Mouse (Mus musculus): ENCODE data around the gene Esr2. TPM values are rescaled to one million over a fixed set of nuclear protein-coding genes. Genes with fewer than 3 reads are reported as not detected.

Esr2 gene
- polyA plus RNA-seq, 1 experiment from 2014 or later: 0.34 TPM

DNA sequence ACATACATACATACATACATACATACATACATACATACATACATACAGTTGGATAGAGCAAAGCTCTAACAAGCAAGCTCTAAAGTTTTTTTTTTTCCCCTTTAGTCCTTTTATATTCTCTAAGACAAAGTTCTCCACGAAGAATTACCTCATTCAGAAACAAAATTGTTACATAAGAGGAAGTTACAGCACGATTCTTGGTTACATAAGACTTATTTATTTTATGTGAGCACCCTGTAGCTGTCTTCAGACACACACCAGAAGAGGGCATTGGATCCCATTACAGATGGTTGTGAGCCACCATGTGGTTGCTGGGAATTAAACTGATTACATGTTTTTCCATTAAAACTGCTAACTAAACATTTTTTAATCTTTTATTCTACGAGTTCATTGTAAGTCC is 17.5 kb upstream of the Esr2 start:
- Histone ChIP-seq H3K4me2 (ENCODE audit: low read length) (no peak overlapping the region), H3K36me3 (ENCODE audit: control insufficient read depth, insufficient read depth, low read length) (no peaks in the 10 kb centered on the region), H3K9ac (ENCODE audit: low read depth, low read length) (no peak overlapping the region), H3K9me3 (ENCODE audit: control insufficient read depth, low read length) (no peaks in the 10 kb centered on the region), H3K27ac (ENCODE audit: low read depth, low read length) (no peak overlapping the region), H3K4me3 (ENCODE audit: low read length) (no peak overlapping the region), H3K27me3 (replicated peaks; ENCODE audit: control insufficient read depth, insufficient read depth, low read length) (no peaks in the 10 kb centered on the region), H3K4me1 (ENCODE audit: control insufficient read depth, insufficient read depth, low read depth, low read length) (peaks cover 2% of the 10 kb centered on the region)
- ATAC-seq: no peak
- WGBS: 71% methylated on average over 3 of the region's 3 CpGs

DNA sequence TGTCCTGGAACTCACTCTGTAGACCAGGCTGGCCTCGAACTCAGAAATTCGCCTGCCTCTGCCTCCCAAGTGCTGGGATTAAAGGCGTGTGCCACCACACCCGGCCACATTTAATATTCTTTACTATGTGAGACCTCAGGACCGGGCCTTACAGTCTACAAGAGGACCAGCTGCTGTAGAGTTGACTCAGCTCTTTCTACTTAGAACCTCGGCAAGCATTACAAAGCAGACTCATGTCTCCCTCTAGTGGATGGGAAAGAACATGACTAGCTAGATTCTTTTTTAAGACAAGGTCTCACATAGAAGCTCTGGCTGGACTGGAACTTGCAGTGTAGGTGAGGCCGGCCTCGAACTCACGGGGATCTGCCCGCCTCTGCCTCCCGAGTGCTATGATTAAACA is 13.9 kb upstream of the Esr2 start:
- Histone ChIP-seq H3K4me3 (ENCODE audit: low read length) (no peak overlapping the region), H3K9ac (ENCODE audit: low read depth, low read length) (no peak overlapping the region), H3K9me3 (ENCODE audit: control insufficient read depth, low read length) (no peaks in the 10 kb centered on the region), H3K36me3 (ENCODE audit: control insufficient read depth, insufficient read depth, low read length) (no peaks in the 10 kb centered on the region), H3K27ac (ENCODE audit: low read depth, low read length) (no peak overlapping the region), H3K27me3 (replicated peaks; ENCODE audit: control insufficient read depth, insufficient read depth, low read length) (no peaks in the 10 kb centered on the region), H3K4me1 (ENCODE audit: control insufficient read depth, insufficient read depth, low read depth, low read length) (no peaks in the 10 kb centered on the region; the same call in 1 of the 2 replicates), H3K4me2 (ENCODE audit: low read length) (no peak overlapping the region)
- WGBS: 52% methylated on average over 11 of the region's 11 CpGs
- ATAC-seq: no peak

GRCm38 (mm10) chr12:76187849-76188248 is 10.8 kb upstream of the Esr2 start:
- 44% methylated on average over 8 of the region's 8 CpGs for WGBS
- no peak for ATAC-seq
- no peaks in the 10 kb centered on the region for H3K36me3 ChIP-seq (ENCODE audit: control insufficient read depth, insufficient read depth, low read length)
- H3K9me3 ChIP-seq (ENCODE audit: control insufficient read depth, low read length): no peaks in the 10 kb centered on the region
- no peak overlapping the region for H3K4me3 ChIP-seq (ENCODE audit: low read length)
- H3K27me3 ChIP-seq (replicated peaks; ENCODE audit: control insufficient read depth, insufficient read depth, low read length): no peaks in the 10 kb centered on the region
- H3K4me1 ChIP-seq (ENCODE audit: control insufficient read depth, insufficient read depth, low read depth, low read length): no peaks in the 10 kb centered on the region
- no peak overlapping the region for H3K27ac ChIP-seq (ENCODE audit: low read depth, low read length)
- no peak overlapping the region for H3K9ac ChIP-seq (ENCODE audit: low read depth, low read length)
- H3K4me2 ChIP-seq (ENCODE audit: low read length): no peak overlapping the region

DNA sequence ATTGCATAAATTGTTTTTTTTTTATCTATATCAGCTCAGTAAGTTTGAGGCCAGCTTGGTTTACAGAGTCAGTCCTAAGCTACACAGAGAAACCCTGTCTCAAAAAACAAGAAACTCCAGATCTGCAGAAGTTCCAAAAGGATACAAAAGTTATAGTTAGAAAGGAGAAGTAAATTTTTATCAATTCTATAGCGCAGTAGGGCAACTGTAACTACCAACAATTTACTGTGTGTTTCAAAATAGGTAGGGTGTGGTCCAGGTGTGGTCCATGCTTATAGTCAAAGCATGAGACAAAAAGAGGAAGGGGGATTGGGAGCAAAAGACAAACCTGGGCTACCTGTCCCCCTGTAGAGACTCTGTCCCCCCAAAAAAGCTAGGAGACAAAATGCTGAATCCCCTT is 9.4 kb upstream of the Esr2 start:
- H3K27ac ChIP-seq (ENCODE audit: low read depth, low read length): no peak overlapping the region
- 95% methylated on average over 1 of the region's 1 CpGs for WGBS
- H3K9ac ChIP-seq (ENCODE audit: low read depth, low read length): no peak overlapping the region
- no peak for ATAC-seq
- H3K36me3 ChIP-seq (ENCODE audit: control insufficient read depth, insufficient read depth, low read length): no peaks in the 10 kb centered on the region
- H3K27me3 ChIP-seq (replicated peaks; ENCODE audit: control insufficient read depth, insufficient read depth, low read length): no peaks in the 10 kb centered on the region
- H3K9me3 ChIP-seq (ENCODE audit: control insufficient read depth, low read length): no peaks in the 10 kb centered on the region
- H3K4me2 ChIP-seq (ENCODE audit: low read length): no peak overlapping the region
- H3K4me3 ChIP-seq (ENCODE audit: low read length): no peak overlapping the region
- no peaks in the 10 kb centered on the region for H3K4me1 ChIP-seq (ENCODE audit: control insufficient read depth, insufficient read depth, low read depth, low read length)

- Histone ChIP-seq H3K27ac (ENCODE audit: low read depth, low read length) (no peak overlapping the region), H3K9ac (ENCODE audit: low read depth, low read length) (no peak overlapping the region), H3K36me3 (ENCODE audit: control insufficient read depth, insufficient read depth, low read length) (no peaks in the 10 kb centered on the region), H3K4me2 (ENCODE audit: low read length) (no peak overlapping the region), H3K4me3 (ENCODE audit: low read length) (no peak overlapping the region), H3K4me1 (ENCODE audit: control insufficient read depth, insufficient read depth, low read depth, low read length) (no peaks in the 10 kb centered on the region), H3K27me3 (replicated peaks; ENCODE audit: control insufficient read depth, insufficient read depth, low read length) (no peaks in the 10 kb centered on the region), H3K9me3 (ENCODE audit: control insufficient read depth, low read length) (no peaks in the 10 kb centered on the region)
- ATAC-seq: no peak
- WGBS: 81% methylated on average over 10 of the region's 10 CpGs
Observed at GRCm38 (mm10) chr12:76185167-76185816, 8.2 kb upstream of the Esr2 start.

DNA sequence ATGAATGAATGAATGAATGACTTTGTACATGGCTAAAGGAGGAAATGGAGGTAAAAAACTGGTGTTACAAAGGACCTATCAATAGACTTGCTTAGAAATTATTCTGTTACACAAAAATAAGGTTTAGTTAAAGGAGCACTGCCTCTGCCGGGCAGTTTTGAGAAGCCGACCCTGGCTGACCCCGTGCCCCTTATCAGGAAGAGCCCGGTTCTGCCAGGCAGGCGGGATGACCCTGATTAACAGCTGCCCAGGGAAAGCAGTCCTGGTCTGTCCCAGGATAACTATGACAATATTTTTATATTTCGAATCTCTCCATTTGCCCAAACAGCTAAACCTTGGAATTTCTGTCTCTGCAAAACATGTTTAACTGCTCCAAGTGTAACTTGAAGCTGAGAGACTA is 7.2 kb upstream of the Esr2 start:
- H3K9me3 ChIP-seq (ENCODE audit: control insufficient read depth, low read length): no peaks in the 10 kb centered on the region
- H3K27ac ChIP-seq (ENCODE audit: low read depth, low read length): no peak overlapping the region
- H3K9ac ChIP-seq (ENCODE audit: low read depth, low read length): no peak overlapping the region
- no peak overlapping the region for H3K4me2 ChIP-seq (ENCODE audit: low read length)
- no peaks in the 10 kb centered on the region for H3K27me3 ChIP-seq (replicated peaks; ENCODE audit: control insufficient read depth, insufficient read depth, low read length)
- 77% methylated on average over 6 of the region's 6 CpGs for WGBS
- H3K36me3 ChIP-seq (ENCODE audit: control insufficient read depth, insufficient read depth, low read length): no peaks in the 10 kb centered on the region
- H3K4me3 ChIP-seq (ENCODE audit: low read length): no peak overlapping the region
- no peak for ATAC-seq
- H3K4me1 ChIP-seq (ENCODE audit: control insufficient read depth, insufficient read depth, low read depth, low read length): no peaks in the 10 kb centered on the region

DNA sequence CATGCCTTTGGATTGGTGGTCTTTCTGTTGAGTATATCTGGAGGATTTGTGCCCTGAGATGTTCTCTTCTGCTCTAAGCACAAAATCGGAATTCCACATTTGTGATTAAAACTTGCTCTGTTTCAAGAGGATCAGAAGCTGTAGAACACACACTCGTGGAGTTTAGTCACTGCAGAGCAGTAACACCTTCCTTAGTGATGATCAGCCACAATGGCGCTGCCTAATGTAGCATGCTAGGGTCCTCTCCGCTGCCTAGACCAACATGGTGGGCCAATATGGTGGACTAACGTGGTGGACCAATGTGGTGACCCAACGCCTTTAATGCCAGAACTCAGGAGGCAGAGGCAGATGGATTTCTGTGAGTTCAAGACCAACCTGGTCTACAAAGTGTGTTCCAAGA is 5.8 kb upstream of the Esr2 start:
- Histone ChIP-seq H3K4me2 (ENCODE audit: low read length) (no peak overlapping the region), H3K27ac (ENCODE audit: low read depth, low read length) (no peak overlapping the region), H3K4me3 (ENCODE audit: low read length) (no peak overlapping the region), H3K4me1 (ENCODE audit: control insufficient read depth, insufficient read depth, low read depth, low read length) (no peaks in the 10 kb centered on the region), H3K9ac (ENCODE audit: low read depth, low read length) (no peak overlapping the region), H3K9me3 (ENCODE audit: control insufficient read depth, low read length) (no peaks in the 10 kb centered on the region), H3K27me3 (replicated peaks; ENCODE audit: control insufficient read depth, insufficient read depth, low read length) (no peaks in the 10 kb centered on the region), H3K36me3 (ENCODE audit: control insufficient read depth, insufficient read depth, low read length) (no peaks in the 10 kb centered on the region)
- WGBS: 91% methylated on average over 6 of the region's 6 CpGs
- no peak for ATAC-seq

GRCm38 (mm10) chr12:76181471-76181870 is 4.4 kb upstream of the Esr2 start:
- Histone ChIP-seq H3K27me3 (replicated peaks; ENCODE audit: control insufficient read depth, insufficient read depth, low read length) (no peaks in the 10 kb centered on the region), H3K36me3 (ENCODE audit: control insufficient read depth, insufficient read depth, low read length) (no peaks in the 10 kb centered on the region), H3K4me3 (ENCODE audit: low read length) (no peak overlapping the region), H3K9ac (ENCODE audit: low read depth, low read length) (no peak overlapping the region), H3K9me3 (ENCODE audit: control insufficient read depth, low read length) (no peaks in the 10 kb centered on the region), H3K4me1 (ENCODE audit: control insufficient read depth, insufficient read depth, low read depth, low read length) (peaks cover 8% of the 10 kb centered on the region; the same call in 1 of the 2 replicates), H3K27ac (ENCODE audit: low read depth, low read length) (no peak overlapping the region), H3K4me2 (ENCODE audit: low read length) (no peak overlapping the region)
- ATAC-seq: no peak
- WGBS: 70% methylated on average over 8 of the region's 8 CpGs

DNA sequence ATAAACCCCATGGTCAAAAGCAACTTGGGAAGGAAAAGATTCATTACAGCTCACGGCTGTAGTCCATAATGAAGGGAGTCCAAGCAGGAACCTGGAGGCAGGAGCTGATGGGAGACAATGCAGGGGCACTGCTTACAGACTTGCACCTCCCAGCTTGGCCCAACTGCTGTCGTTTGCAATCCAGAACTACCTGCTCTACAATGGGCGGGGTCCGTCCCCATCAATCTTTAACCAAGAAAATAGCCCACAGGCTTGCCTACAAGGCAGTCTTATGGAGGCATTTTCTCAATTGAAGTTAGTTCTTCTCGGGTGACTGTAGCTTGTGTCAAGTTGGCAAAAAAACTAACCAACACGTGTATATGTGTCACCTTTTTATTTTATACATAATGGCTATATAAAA is 3.4 kb upstream of the Esr2 start:
- ATAC-seq: no peak
- H3K36me3 ChIP-seq (ENCODE audit: control insufficient read depth, insufficient read depth, low read length): no peaks in the 10 kb centered on the region
- no peak overlapping the region for H3K9ac ChIP-seq (ENCODE audit: low read depth, low read length)
- no peak overlapping the region for H3K4me2 ChIP-seq (ENCODE audit: low read length)
- peaks cover 8% of the 10 kb centered on the region; the same call in 1 of the 2 replicates for H3K4me1 ChIP-seq (ENCODE audit: control insufficient read depth, insufficient read depth, low read depth, low read length)
- H3K27ac ChIP-seq (ENCODE audit: low read depth, low read length): no peak overlapping the region
- H3K27me3 ChIP-seq (replicated peaks; ENCODE audit: control insufficient read depth, insufficient read depth, low read length): no peaks in the 10 kb centered on the region
- 77% methylated on average over 6 of the region's 6 CpGs for WGBS
- H3K4me3 ChIP-seq (ENCODE audit: low read length): no peak overlapping the region
- no peaks in the 10 kb centered on the region for H3K9me3 ChIP-seq (ENCODE audit: control insufficient read depth, low read length)

- Histone ChIP-seq H3K4me3 (ENCODE audit: low read length) (no peak overlapping the region), H3K27me3 (replicated peaks; ENCODE audit: control insufficient read depth, insufficient read depth, low read length) (no peaks in the 10 kb centered on the region), H3K36me3 (ENCODE audit: control insufficient read depth, insufficient read depth, low read length) (no peaks in the 10 kb centered on the region), H3K9ac (ENCODE audit: low read depth, low read length) (no peak overlapping the region), H3K4me2 (ENCODE audit: low read length) (no peak overlapping the region), H3K27ac (ENCODE audit: low read depth, low read length) (no peak overlapping the region), H3K4me1 (ENCODE audit: control insufficient read depth, insufficient read depth, low read depth, low read length) (peaks cover 8% of the 10 kb centered on the region; the same call in 1 of the 2 replicates), H3K9me3 (ENCODE audit: control insufficient read depth, low read length) (no peaks in the 10 kb centered on the region)
- ATAC-seq: no peak
- 68% methylated on average over 4 of the region's 4 CpGs for WGBS
Observed at GRCm38 (mm10) chr12:76179527-76179926, 2.5 kb upstream of the Esr2 start.
